Mouse (Mus musculus) heart, embryonic 11.5 days (tissue): ENCODE data around the gene Gas2l2. TPM values are rescaled to one million over a fixed set of nuclear protein-coding genes. Genes with fewer than 3 reads are reported as not detected.
A peak's percentile ranks its signal among the peaks of the same experiment; 100 is the strongest.

Experiments used
- ATAC-seq: fragments of 200-750 bp; cut with Nextera tagmentation; replicated peaks from 2 replicates; pipeline ENCODE4 v1.8.0; 2017; ENCODE audit warnings: moderate library complexity; ENCODE audit not compliant: insufficient number of reproducible peaks, low FRiP score, low TSS enrichment
- H3K27ac ChIP-seq: fragments of 300-500 bp; sonication (generic); 2 replicates; pipeline ENCODE4 v1.5.1; 2014; ENCODE audit warnings: mild to moderate bottlenecking, low read depth, low read length
- H3K27me3 ChIP-seq: fragments of 300-500 bp; sonication (generic); 2 replicates; pipeline ENCODE4 v1.6.1; 2014; ENCODE audit warnings: mild to moderate bottlenecking, low read length, mixed read lengths; ENCODE audit not compliant: control insufficient read depth, insufficient read depth
- H3K36me3 ChIP-seq: fragments of 300-500 bp; sonication (generic); 2 replicates; pipeline ENCODE4 v1.6.1; 2014; ENCODE audit warnings: mild to moderate bottlenecking, low read length, moderate library complexity, mixed read lengths; ENCODE audit not compliant: control insufficient read depth, insufficient read depth
- H3K4me1 ChIP-seq: fragments of 300-500 bp; sonication (generic); 2 replicates; pipeline ENCODE4 v1.6.1; 2014; ENCODE audit warnings: low read length; ENCODE audit not compliant: control insufficient read depth, insufficient read depth
- H3K4me2 ChIP-seq: fragments of 300-500 bp; sonication (generic); 2 replicates; pipeline ENCODE4 v1.6.1; 2014; ENCODE audit warnings: mild to moderate bottlenecking, moderate library complexity
- H3K4me3 ChIP-seq: fragments of 300-500 bp; sonication (generic); 2 replicates; pipeline ENCODE4 v1.5.1; 2014; ENCODE audit warnings: low read depth, low read length
- H3K9ac ChIP-seq: fragments of 300-500 bp; sonication (generic); 2 replicates; pipeline ENCODE4 v1.6.1; 2014; ENCODE audit warnings: mild to moderate bottlenecking, low read depth, low read length, moderate library complexity
- H3K9me3 ChIP-seq: fragments of 300-500 bp; sonication (generic); replicated peaks from 2 replicates; pipeline ENCODE4 v1.6.1; 2016; ENCODE audit warnings: low read length; ENCODE audit not compliant: control insufficient read depth
- WGBS: fragments of 180-500 bp; shearing (Covaris S2); extraction: QIAGEN DNeasy Blood & Tissue Kit; methylation state at CpG from one replicate; pipeline ENCODE4 v1.1.7; 2014; ENCODE audit not compliant: insufficient replicate concordance; 5-methylcytosine and 5-hydroxymethylcytosine counted together
- polyA plus RNA-seq: library from polyadenylated mRNA; unstranded; fragments of >200 nt; fragmentation: Nextera tagmentation; extraction: Ambion mirVana; gene quantifications from 2 replicates; pipeline ENCODE4 v1.2.1, GENCODE M21; 2014

Gas2l2 gene
- polyA plus RNA-seq, 1 experiment from 2014 or later = 0.10 TPM

GRCm38 (mm10) chr11:83417080-83417479, 12.2 kb downstream of the Gas2l2 start:
- 5% methylated on average over 5 of the region's 5 CpGs for WGBS
- Histone ChIP-seq H3K4me2 (no peak overlapping the region), H3K27me3 (peaks cover 37% of the 10 kb centered on the region), H3K27ac (no peak overlapping the region), H3K4me1 (peaks cover 5% of the 10 kb centered on the region; the same call in 1 of the 2 replicates), H3K4me3 (no peak overlapping the region), H3K36me3 (no peaks in the 10 kb centered on the region), H3K9ac (no peak overlapping the region), H3K9me3 (no peaks in the 10 kb centered on the region)
- no peak for ATAC-seq

- Histone ChIP-seq H3K4me2 (peak overlapping the region; percentile 84), H3K4me3 (peak overlapping the region; percentile 74), H3K9me3 (no peaks in the 10 kb centered on the region), H3K36me3 (no peaks in the 10 kb centered on the region), H3K4me1 (peaks cover 33% of the 10 kb centered on the region), H3K27me3 (peaks cover 8% of the 10 kb centered on the region; the same call in 1 of the 2 replicates), H3K27ac (no peak overlapping the region), H3K9ac (peak overlapping the region; percentile 80)
- WGBS = 50% methylated on average over 6 of the region's 6 CpGs
- ATAC-seq = no peak
Observed at GRCm38 (mm10) chr11:83410510-83410909, 18.7 kb downstream of the Gas2l2 start.

GRCm38 (mm10) chr11:83409792-83410291, 19.4 kb downstream of the Gas2l2 start:
- peak overlapping the region; percentile 84 for H3K4me2 ChIP-seq
- WGBS = 1% methylated on average over 34 of the region's 40 CpGs
- ATAC-seq = 0 out of 2 replicates have a peak, but pooled peaks have one; percentile 7
- H3K4me1 ChIP-seq = peaks cover 33% of the 10 kb centered on the region
- H3K36me3 ChIP-seq = no peaks in the 10 kb centered on the region
- H3K27ac ChIP-seq = peak overlapping the region; percentile 12; the same call in 1 of the 2 replicates
- no peaks in the 10 kb centered on the region for H3K9me3 ChIP-seq
- peaks cover 8% of the 10 kb centered on the region; the same call in 1 of the 2 replicates for H3K27me3 ChIP-seq
- H3K4me3 ChIP-seq = peak overlapping the region; percentile 74
- H3K9ac ChIP-seq = peak overlapping the region; percentile 80

- Histone ChIP-seq H3K27ac (peak within 1 kb of the TSS; percentile 12; the same call in 1 of the 2 replicates), H3K9me3 (no peaks in the 10 kb centered on the region), H3K4me3 (peak within 1 kb of the TSS; percentile 74), H3K36me3 (no peaks in the 10 kb centered on the region), H3K4me2 (peak within 1 kb of the TSS; percentile 84), H3K27me3 (peaks cover 8% of the 10 kb centered on the region; the same call in 1 of the 2 replicates), H3K9ac (peak within 1 kb of the TSS; percentile 80), H3K4me1 (peaks cover 33% of the 10 kb centered on the region)
- 2% methylated on average over 31 of the region's 44 CpGs for WGBS
- ATAC-seq = peak; percentile 40; the same call in 1 of the 2 replicates
Observed at GRCm38 (mm10) chr11:83409087-83409754, 20.0 kb downstream of the Gas2l2 start, which contains the start of gene Rasl10b. TSS of gene Rasl10b (plus strand) at chr11:83409137.

- Histone ChIP-seq H3K27me3 (peaks cover 8% of the 10 kb centered on the region; the same call in 1 of the 2 replicates), H3K4me3 (no peak overlapping the region), H3K27ac (no peak overlapping the region), H3K9ac (no peak overlapping the region), H3K36me3 (peaks cover 4% of the 10 kb centered on the region), H3K4me2 (no peak overlapping the region), H3K4me1 (peaks cover 33% of the 10 kb centered on the region), H3K9me3 (no peaks in the 10 kb centered on the region)
- no peak for ATAC-seq
- WGBS = 45% methylated on average over 8 of the region's 8 CpGs
Observed at GRCm38 (mm10) chr11:83408242-83408641, 21.0 kb downstream of the Gas2l2 start.

- H3K27ac ChIP-seq = no peak overlapping the region
- peaks cover 37% of the 10 kb centered on the region for H3K4me1 ChIP-seq
- H3K9me3 ChIP-seq = no peaks in the 10 kb centered on the region
- H3K27me3 ChIP-seq = peaks cover 3% of the 10 kb centered on the region; the same call in 1 of the 2 replicates
- 54% methylated on average over 3 of the region's 3 CpGs for WGBS
- H3K9ac ChIP-seq = no peak overlapping the region
- no peak overlapping the region for H3K4me3 ChIP-seq
- H3K36me3 ChIP-seq = peaks cover 10% of the 10 kb centered on the region
- H3K4me2 ChIP-seq = no peak overlapping the region
- ATAC-seq = no peak
Observed at GRCm38 (mm10) chr11:83406391-83406790, 22.9 kb downstream of the Gas2l2 start.

GRCm38 (mm10) chr11:83403787-83404186, 25.5 kb downstream of the Gas2l2 start:
- 63% methylated on average over 7 of the region's 7 CpGs for WGBS
- peaks cover 10% of the 10 kb centered on the region for H3K36me3 ChIP-seq

GRCm38 (mm10) chr11:83398724-83399123, 30.5 kb downstream of the Gas2l2 start:
- Histone ChIP-seq H3K27me3 (no peaks in the 10 kb centered on the region), H3K9me3 (no peaks in the 10 kb centered on the region), H3K36me3 (peaks cover 13% of the 10 kb centered on the region), H3K9ac (no peak overlapping the region), H3K4me3 (no peak overlapping the region), H3K4me1 (peaks cover 16% of the 10 kb centered on the region), H3K4me2 (no peak overlapping the region), H3K27ac (no peak overlapping the region)
- 71% methylated on average over 5 of the region's 5 CpGs for WGBS
- ATAC-seq = no peak

More at GRCm38 (mm10) chr11:83403787-83404186, 25.5 kb downstream of the Gas2l2 start:
- Histone ChIP-seq H3K9ac (no peak overlapping the region), H3K4me3 (no peak overlapping the region), H3K4me1 (peaks cover 27% of the 10 kb centered on the region), H3K4me2 (no peak overlapping the region), H3K27me3 (no peaks in the 10 kb centered on the region), H3K27ac (no peak overlapping the region), H3K9me3 (no peaks in the 10 kb centered on the region)
- ATAC-seq = no peak
